Mouse (Mus musculus): Measurements from ENCODE around the gene A830031A19Rik. TPM values are rescaled to one million over a fixed set of nuclear protein-coding genes. Genes with fewer than 3 reads are reported as not detected.

A830031A19Rik gene
- not detected in 2 replicates for polyA plus RNA-seq (2016; fragmentation: Nextera tagmentation; extraction: Ambion mirVana)

- Histone ChIP-seq H3K36me3 (no peaks in the 10 kb centered on the region), H3K9me3 (no peaks in the 10 kb centered on the region), H3K27ac (peak within 1 kb of the TSS; percentile 92), H3K4me3 (peak within 1 kb of the TSS; percentile 78), H3K27me3 (ENCODE audit: insufficient read depth, poor library complexity, severe bottlenecking) (peaks cover 29% of the 10 kb centered on the region), H3K4me1 (peaks cover 8% of the 10 kb centered on the region; the same call in 1 of the 2 replicates)
- under 1% methylated on average over 11 of the region's 11 CpGs for WGBS
- no peak for DNase-seq (ENCODE audit: low spot score)
Observed at GRCm38 (mm10) chr11:24074634-24075104, at the start of gene A830031A19Rik. Gene A830031A19Rik, minus strand, starts transcription at chr11:24075054.

DNA sequence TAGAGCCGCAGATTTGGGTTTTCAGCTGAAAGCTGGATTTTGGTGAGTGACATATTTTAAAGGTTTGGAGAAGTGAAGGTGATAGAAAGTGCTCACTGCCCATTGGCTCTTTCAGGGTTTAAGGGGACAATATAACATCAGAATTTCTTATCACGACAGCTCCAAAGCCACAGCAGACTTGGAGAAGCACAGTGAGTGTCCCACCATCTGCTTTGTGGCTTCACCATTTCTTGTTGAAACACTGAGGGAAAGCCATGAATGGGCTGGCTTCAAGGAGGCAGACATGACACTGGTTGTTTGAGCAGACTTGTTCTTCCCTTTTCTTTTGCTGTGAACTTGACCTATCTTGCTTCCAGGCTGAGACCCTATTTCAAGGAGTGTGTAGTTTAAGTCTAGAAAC, 49.1 kb upstream of the A830031A19Rik start:
- peaks cover 27% of the 10 kb centered on the region for H3K4me1 ChIP-seq
- WGBS = 72% methylated on average over 2 of the region's 2 CpGs
- no peaks in the 10 kb centered on the region for H3K9me3 ChIP-seq
- no peak for DNase-seq (ENCODE audit: low spot score)
- H3K27me3 ChIP-seq (ENCODE audit: insufficient read depth, poor library complexity, severe bottlenecking) = no peaks in the 10 kb centered on the region
- no peak overlapping the region for H3K27ac ChIP-seq
- H3K36me3 ChIP-seq = no peaks in the 10 kb centered on the region
- no peak overlapping the region for H3K4me3 ChIP-seq

DNA sequence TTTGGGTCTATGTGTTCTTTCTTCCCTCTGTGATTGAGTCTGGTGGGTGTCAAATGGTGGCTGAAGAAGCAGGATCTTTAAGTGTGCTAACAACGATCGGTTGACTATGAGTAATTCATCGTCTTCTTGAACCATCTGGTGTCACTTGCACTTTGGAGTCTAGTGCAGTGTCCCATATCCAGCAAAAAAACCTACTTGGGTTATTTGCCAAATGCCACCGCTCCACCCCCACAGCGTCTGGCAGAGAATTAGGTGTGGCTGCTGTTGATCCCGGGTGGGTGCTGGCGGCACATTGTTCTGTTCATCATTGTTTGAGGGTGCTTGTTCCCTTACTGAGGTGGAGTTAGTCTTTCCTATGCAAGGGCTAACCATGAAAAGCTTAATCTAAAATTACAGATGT, 48.0 kb upstream of the A830031A19Rik start:
- Histone ChIP-seq H3K27me3 (ENCODE audit: insufficient read depth, poor library complexity, severe bottlenecking) (no peaks in the 10 kb centered on the region), H3K4me1 (peaks cover 20% of the 10 kb centered on the region), H3K4me3 (no peak overlapping the region), H3K36me3 (no peaks in the 10 kb centered on the region), H3K9me3 (no peaks in the 10 kb centered on the region), H3K27ac (no peak overlapping the region)
- 86% methylated on average over 7 of the region's 7 CpGs for WGBS
- DNase-seq (ENCODE audit: low spot score) = no peak

DNA sequence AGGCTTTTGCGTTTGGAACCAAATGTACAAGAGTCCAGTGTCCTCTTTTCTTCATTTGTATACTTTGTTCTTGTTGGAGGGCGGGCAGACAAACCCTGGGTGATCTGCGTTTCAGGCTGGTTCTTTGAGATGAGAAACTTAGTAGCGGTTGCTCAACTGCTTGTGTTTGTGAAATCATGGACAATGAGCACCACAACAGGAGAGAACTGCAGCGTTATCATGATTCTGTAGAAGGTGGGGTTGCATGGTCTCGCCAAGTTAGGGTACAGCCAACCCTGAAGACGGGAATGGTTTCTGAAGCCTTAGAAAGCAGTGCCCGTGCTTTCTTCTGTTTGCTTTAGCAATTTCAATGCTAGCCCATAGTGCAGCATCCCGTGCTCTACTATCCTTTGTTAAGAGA, 46.3 kb upstream of the A830031A19Rik start:
- 0 out of 2 replicates have a peak, but pooled peaks cover 3% of the 10 kb centered on the region for H3K36me3 ChIP-seq
- DNase-seq (ENCODE audit: low spot score) = no peak

DNA sequence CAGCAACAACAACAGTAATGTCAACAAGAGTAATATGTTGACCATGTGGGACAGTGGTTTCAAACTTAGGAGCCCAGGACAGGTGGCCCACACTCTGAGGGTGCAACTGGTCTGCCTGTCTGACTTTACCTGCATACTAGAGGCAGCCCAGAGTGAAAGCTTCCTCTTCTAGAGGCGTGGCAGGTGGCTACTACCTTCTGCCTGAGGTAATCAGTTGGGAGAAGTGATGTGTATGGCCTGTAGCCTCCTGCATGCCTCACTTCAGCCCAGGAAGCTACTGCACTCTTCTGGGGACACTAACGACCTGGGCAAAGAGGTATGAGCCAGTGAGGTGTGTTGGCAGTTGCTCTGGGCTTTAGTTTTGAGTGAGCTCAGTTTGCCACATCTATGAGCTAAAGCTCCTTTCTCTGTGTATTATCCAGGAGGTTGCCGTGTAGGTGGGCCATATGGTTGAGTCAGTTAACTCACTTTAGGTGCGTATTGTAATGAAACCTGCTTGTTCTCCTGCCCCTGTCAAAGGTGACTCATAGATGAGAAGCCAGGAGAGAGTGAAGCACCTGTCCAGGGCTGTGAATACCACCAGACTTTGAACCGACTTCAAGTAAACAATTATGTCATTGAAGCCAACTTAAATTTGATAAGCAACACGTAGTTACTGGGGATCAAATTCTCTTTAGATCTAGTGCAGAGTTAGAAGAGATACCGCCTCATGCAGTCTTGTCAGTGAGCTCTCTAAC, 41.9 kb upstream of the A830031A19Rik start:
- Histone ChIP-seq H3K4me1 (peaks cover 20% of the 10 kb centered on the region), H3K9me3 (no peaks in the 10 kb centered on the region), H3K27me3 (ENCODE audit: insufficient read depth, poor library complexity, severe bottlenecking) (no peaks in the 10 kb centered on the region), H3K4me3 (no peak overlapping the region), H3K27ac (no peak overlapping the region), H3K36me3 (0 out of 2 replicates have a peak, but pooled peaks cover 3% of the 10 kb centered on the region)
- no peak for DNase-seq (ENCODE audit: low spot score)
- WGBS = 82% methylated on average over 7 of the region's 7 CpGs

More for the DNA sequence above, 46.3 kb upstream of the A830031A19Rik start:
- Histone ChIP-seq H3K27ac (no peak overlapping the region), H3K4me3 (no peak overlapping the region), H3K27me3 (ENCODE audit: insufficient read depth, poor library complexity, severe bottlenecking) (no peaks in the 10 kb centered on the region), H3K9me3 (no peaks in the 10 kb centered on the region), H3K4me1 (peaks cover 10% of the 10 kb centered on the region; the same call in 1 of the 2 replicates)
- WGBS = 88% methylated on average over 9 of the region's 9 CpGs

DNA sequence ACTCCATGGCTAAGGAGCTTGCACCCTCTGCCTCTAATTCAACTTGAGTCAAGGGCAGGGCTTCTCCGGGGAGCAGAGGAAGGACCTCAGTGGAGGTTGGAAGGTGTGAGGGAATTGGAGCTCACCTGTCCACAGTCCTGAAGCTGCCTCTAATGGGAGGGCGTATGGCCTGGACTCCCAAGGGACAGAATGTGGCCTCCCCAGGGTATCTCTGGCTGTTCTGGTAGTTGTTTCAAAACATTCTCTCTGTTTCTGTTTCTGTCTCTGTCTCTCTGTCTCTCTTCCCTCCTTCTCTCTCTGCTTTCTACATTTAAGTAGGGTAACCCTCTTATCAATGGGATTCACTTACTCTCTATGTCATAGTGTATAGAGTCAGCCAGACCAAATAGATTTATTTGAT, 41.2 kb upstream of the A830031A19Rik start:
- Histone ChIP-seq H3K4me1 (peaks cover 25% of the 10 kb centered on the region), H3K9me3 (no peaks in the 10 kb centered on the region), H3K4me3 (no peak overlapping the region), H3K27me3 (ENCODE audit: insufficient read depth, poor library complexity, severe bottlenecking) (no peaks in the 10 kb centered on the region), H3K36me3 (0 out of 2 replicates have a peak, but pooled peaks cover 3% of the 10 kb centered on the region), H3K27ac (no peak overlapping the region)
- 87% methylated on average over 2 of the region's 2 CpGs for WGBS
- no peak for DNase-seq (ENCODE audit: low spot score)

- no peaks in the 10 kb centered on the region for H3K9me3 ChIP-seq
- peak overlapping the region; percentile 69 for H3K27ac ChIP-seq
- no peaks in the 10 kb centered on the region for H3K27me3 ChIP-seq (ENCODE audit: insufficient read depth, poor library complexity, severe bottlenecking)
- WGBS = 58% methylated on average over 12 of the region's 12 CpGs
- H3K36me3 ChIP-seq = 0 out of 2 replicates have a peak, but pooled peaks cover 3% of the 10 kb centered on the region
- H3K4me3 ChIP-seq = no peak overlapping the region
- peaks cover 32% of the 10 kb centered on the region for H3K4me1 ChIP-seq
- no peak for DNase-seq (ENCODE audit: low spot score)
Observed at GRCm38 (mm10) chr11:24115017-24115752, 40.3 kb upstream of the A830031A19Rik start.

DNA sequence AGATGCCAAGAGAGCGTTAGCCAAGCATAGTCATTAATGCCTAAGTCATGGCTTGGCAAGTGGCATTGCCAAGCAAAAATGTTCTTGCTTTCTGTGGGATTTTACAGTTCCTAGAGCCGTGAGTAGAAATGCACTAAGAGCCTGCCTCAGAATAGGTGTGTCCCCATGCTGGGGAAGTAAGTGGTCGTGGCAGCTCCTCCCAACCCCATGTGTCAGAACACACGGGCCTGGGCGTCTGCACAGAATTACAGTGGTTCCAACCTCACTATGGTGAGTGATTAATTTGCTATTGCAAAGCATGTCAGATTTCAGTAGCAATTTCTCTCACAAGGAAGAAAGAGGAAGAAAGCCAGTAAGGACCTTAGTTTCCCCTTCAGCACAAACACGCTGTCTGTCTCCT, 36.9 kb upstream of the A830031A19Rik start:
- H3K27me3 ChIP-seq (ENCODE audit: insufficient read depth, poor library complexity, severe bottlenecking) = no peaks in the 10 kb centered on the region
- DNase-seq (ENCODE audit: low spot score) = no peak
- no peaks in the 10 kb centered on the region for H3K9me3 ChIP-seq
- no peak overlapping the region for H3K4me3 ChIP-seq
- H3K27ac ChIP-seq = no peak overlapping the region
- no peaks in the 10 kb centered on the region for H3K36me3 ChIP-seq
- WGBS = 75% methylated on average over 6 of the region's 6 CpGs
- H3K4me1 ChIP-seq = peaks cover 56% of the 10 kb centered on the region

DNA sequence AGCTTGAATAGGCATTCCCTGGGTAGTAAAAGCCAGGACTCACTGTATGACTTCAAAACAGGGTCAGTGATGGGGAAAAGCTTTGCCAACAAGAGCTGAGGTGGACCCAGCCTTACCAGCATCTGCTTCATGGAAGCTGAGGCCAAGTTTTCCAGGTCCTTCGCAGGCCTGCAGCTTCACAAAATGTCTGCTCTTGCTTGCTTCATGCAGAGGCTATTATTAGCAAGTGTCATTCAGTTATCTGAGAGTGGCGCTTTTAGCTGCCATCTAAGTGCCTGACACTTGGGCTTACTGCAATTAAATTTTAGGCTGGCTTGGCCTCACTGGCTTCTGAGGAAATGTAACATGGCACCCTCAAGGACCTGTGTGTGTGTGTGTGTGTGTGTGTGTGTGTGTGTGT, 35.3 kb upstream of the A830031A19Rik start:
- Histone ChIP-seq H3K36me3 (no peaks in the 10 kb centered on the region), H3K27me3 (ENCODE audit: insufficient read depth, poor library complexity, severe bottlenecking) (no peaks in the 10 kb centered on the region), H3K4me1 (peaks cover 51% of the 10 kb centered on the region), H3K4me3 (no peak overlapping the region), H3K27ac (peak overlapping the region; percentile 77), H3K9me3 (no peaks in the 10 kb centered on the region)
- WGBS = 40% methylated on average over 2 of the region's 2 CpGs
- no peak for DNase-seq (ENCODE audit: low spot score)

- Histone ChIP-seq H3K9me3 (no peaks in the 10 kb centered on the region), H3K27ac (peak overlapping the region; percentile 77), H3K36me3 (no peaks in the 10 kb centered on the region), H3K4me1 (peaks cover 44% of the 10 kb centered on the region), H3K4me3 (no peak overlapping the region), H3K27me3 (ENCODE audit: insufficient read depth, poor library complexity, severe bottlenecking) (no peaks in the 10 kb centered on the region)
- DNase-seq (ENCODE audit: low spot score) = no peak
- 91% methylated on average over 3 of the region's 3 CpGs for WGBS
Observed at GRCm38 (mm10) chr11:24109388-24109787, 34.5 kb upstream of the A830031A19Rik start.

GRCm38 (mm10) chr11:24108974-24109373, 34.1 kb upstream of the A830031A19Rik start:
- Histone ChIP-seq H3K27ac (peak overlapping the region; percentile 77; the same call in 1 of the 2 replicates), H3K4me1 (peaks cover 40% of the 10 kb centered on the region), H3K27me3 (ENCODE audit: insufficient read depth, poor library complexity, severe bottlenecking) (no peaks in the 10 kb centered on the region), H3K36me3 (no peaks in the 10 kb centered on the region), H3K4me3 (no peak overlapping the region), H3K9me3 (no peaks in the 10 kb centered on the region)
- no peak for DNase-seq (ENCODE audit: low spot score)
- WGBS = 39% methylated on average over 3 of the region's 3 CpGs

GRCm38 (mm10) chr11:24107414-24107813, 32.6 kb upstream of the A830031A19Rik start:
- no peak for DNase-seq (ENCODE audit: low spot score)
- H3K4me1 ChIP-seq = peaks cover 41% of the 10 kb centered on the region
- H3K36me3 ChIP-seq = no peaks in the 10 kb centered on the region
- H3K4me3 ChIP-seq = no peak overlapping the region
- WGBS = 87% methylated on average over 5 of the region's 5 CpGs
- no peak overlapping the region for H3K27ac ChIP-seq
- H3K9me3 ChIP-seq = no peaks in the 10 kb centered on the region
- no peaks in the 10 kb centered on the region for H3K27me3 ChIP-seq (ENCODE audit: insufficient read depth, poor library complexity, severe bottlenecking)

GRCm38 (mm10) chr11:24103128-24103742, 28.4 kb upstream of the A830031A19Rik start:
- Histone ChIP-seq H3K36me3 (no peaks in the 10 kb centered on the region), H3K4me3 (no peak overlapping the region), H3K9me3 (no peaks in the 10 kb centered on the region), H3K27me3 (ENCODE audit: insufficient read depth, poor library complexity, severe bottlenecking) (no peaks in the 10 kb centered on the region), H3K4me1 (peaks cover 41% of the 10 kb centered on the region), H3K27ac (no peak overlapping the region)
- DNase-seq (ENCODE audit: low spot score) = no peak
- WGBS = 76% methylated on average over 6 of the region's 6 CpGs
